Mouse (Mus musculus): ENCODE results near the gene 1700003H04Rik.

The 1700003H04Rik gene

GRCm38 (mm10) chr3:124581001-124581400 is at the start of gene 1700003H04Rik:
TSS of gene 1700003H04Rik (minus strand) at chr3:124581101.
- DNase-seq (ENCODE audit: extremely low spot score, low read depth, low spot score) = no peak

DNA sequence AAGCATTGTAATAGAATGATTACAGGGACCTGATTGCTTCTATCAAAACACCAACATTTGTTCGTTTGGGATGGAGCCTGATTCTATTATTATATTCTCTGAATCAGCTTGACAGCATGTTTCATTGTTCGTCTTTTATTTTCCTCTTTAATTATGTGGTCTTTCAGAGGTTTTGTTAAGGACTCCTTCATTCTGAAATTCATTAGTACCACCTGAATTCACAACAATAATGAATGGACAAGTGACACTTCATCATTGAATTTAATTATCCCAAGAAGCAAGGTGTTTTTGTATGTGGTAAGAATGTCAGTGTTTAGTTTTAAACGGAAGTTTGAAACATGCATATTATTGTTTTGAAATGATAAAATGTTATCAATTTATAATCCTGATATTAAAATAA is 42.1 kb upstream of the 1700003H04Rik start:
- DNase-seq (ENCODE audit: extremely low spot score, low read depth, low spot score) = no peak

DNA sequence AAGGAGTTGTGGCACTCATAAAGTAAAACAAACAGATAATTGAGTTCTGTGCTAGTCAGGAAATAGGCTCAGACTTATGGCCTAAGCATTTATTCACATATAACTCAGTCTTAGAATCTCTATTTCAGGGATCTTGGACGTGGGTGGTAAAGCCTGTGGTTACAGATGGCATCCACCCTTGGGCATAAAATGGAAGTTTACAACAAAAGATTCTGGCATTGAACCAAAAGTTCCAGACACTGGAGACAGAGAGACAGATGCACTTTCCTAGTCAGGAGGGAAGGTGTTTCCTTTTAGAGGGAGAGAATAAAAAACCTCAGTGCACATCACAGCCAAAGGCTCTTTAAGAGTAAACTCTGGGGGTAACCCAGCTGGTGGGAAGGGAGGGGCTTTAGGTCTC is 32.4 kb upstream of the 1700003H04Rik start:
- no peak for DNase-seq (ENCODE audit: extremely low spot score, low read depth, low spot score)

DNA sequence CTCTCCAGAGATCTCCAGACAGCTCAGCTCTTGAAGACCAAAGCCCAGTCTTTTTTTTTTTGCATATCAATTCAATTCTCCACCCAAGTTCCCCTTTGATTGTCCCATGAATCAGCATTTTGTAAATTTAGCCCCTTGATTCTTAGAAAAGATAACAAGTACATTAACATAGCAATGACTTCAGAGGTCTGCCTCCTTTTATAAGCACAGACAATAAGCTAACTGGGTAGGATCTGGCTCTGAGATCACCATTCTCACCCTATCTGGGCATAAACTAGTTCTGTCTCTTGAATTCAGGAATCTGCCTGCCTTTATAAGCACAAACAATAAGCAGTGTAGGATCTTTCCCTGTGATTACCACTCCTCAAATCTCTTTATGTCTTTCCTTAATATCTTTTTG is 29.1 kb upstream of the 1700003H04Rik start:
- no peak for DNase-seq (ENCODE audit: extremely low spot score, low read depth, low spot score)

DNA sequence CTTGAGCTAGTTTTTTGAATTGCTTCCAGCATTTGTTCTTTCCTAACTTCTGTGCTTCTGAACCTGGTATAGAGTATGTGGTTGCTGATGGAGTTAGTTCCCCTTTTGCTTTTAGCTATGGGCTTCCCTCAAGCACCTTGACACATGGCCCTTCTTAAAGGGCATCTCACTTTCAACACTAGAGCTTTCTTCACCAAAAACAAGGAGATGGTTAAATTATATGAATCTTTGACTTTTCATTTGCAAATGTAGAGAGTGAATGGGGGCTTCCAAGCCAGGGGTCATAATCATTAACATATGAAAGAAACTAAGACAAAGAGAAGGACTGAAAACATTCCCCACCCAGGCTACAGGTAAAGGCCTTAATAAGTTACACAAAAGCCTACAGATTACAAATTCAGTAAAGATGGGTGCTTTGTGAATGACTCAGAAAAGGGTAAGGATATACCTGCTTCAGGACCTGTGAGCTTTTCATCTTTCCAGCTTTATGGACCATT is 25.2 kb upstream of the 1700003H04Rik start:
- no peak for DNase-seq (ENCODE audit: extremely low spot score, low read depth, low spot score)

- DNase-seq (ENCODE audit: extremely low spot score, low read depth, low spot score) = no peak
Measured at GRCm38 (mm10) chr3:124605518-124605917, 24.6 kb upstream of the 1700003H04Rik start.

- DNase-seq (ENCODE audit: extremely low spot score, low read depth, low spot score) = no peak
Measured at GRCm38 (mm10) chr3:124597789-124598188, 16.9 kb upstream of the 1700003H04Rik start.

DNA sequence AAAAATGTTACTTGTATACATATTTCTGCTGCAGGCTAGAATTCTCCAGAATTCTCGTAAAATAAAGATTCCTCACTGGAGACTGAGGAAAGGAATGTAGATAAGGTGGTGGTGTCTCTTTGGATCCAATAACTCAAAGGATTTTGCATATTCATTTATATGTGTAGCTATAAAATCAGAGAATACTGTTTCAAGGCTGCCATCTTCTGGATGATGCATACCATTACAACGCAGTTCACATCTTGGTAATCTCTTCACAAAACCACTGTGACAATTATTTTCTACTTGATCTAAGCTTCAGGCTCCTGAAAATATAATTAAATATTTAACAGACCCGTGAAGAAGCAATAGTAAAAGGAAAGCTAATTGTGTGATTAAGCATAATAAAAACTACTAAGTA is 6.6 kb upstream of the 1700003H04Rik start:
- no peak for DNase-seq (ENCODE audit: extremely low spot score, low read depth, low spot score)

GRCm38 (mm10) chr3:124585761-124586160 is 4.9 kb upstream of the 1700003H04Rik start:
- no peak for DNase-seq (ENCODE audit: extremely low spot score, low read depth, low spot score)

DNA sequence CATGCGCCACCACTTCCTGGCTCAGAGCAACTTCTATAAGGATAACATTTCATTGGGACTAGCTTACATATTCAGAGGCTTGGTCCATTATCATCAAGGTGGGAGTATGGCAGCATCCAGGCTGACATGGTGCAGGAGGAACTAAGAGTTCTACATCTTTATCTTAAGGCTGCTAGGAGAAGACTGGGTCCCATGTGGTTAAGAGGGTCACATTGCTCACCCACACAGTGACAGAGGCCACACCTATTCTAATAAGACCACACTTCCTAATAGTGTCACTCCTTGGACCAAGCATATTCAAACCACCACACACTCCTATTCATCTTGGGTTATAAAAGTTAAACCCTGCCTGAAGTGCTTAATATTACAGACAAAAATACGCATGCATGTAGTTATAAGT is 23.6 kb downstream of the 1700003H04Rik start:
- DNase-seq (ENCODE audit: extremely low spot score, low read depth, low spot score) = no peak

GRCm38 (mm10) chr3:124555963-124556362 is 24.9 kb downstream of the 1700003H04Rik start:
- no peak for DNase-seq (ENCODE audit: extremely low spot score, low read depth, low spot score)

- no peak for DNase-seq (ENCODE audit: extremely low spot score, low read depth, low spot score)
Measured at GRCm38 (mm10) chr3:124555092-124555491, 25.8 kb downstream of the 1700003H04Rik start.

GRCm38 (mm10) chr3:124548898-124549297 is 32.0 kb downstream of the 1700003H04Rik start:
- DNase-seq (ENCODE audit: extremely low spot score, low read depth, low spot score) = no peak

DNA sequence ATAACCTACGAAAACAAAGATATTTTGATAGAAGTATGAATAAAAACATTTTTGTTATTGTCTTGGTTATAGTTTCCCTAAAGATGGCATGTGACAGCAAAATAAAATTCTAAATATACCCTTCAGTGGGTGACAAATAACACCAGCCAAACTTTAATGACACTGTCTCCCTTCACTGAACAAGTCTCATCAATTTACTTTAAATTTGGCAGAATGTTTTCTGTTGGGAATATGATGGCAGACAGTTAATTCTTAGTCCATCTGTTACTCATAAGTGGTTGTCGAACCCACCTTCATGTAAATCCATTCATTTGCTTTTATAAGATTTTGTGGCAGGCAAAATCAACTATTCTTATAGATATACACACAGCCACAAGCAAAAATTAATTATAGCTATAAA is 42.6 kb downstream of the 1700003H04Rik start:
- no peak for DNase-seq (ENCODE audit: extremely low spot score, low read depth, low spot score)

DNA sequence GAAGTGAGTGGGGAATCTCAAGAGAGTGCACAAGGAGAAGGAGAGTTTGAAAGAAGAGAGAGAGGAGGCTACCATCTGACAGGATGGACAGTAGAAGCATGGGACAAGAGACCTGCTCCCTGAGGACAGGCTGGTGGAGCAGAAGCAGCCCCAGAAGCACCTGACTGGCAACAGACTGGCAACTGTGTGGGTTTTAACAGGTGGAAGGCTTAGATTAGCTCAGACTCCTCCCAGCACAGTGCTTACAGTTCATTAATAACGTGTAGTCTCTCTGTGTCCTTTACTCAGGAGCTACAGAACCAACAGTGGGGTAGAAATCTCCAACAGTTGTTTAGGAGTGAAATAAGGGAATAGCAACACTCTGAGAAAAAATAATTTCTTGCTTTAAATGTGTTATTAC is 44.3 kb downstream of the 1700003H04Rik start:
- DNase-seq (ENCODE audit: extremely low spot score, low read depth, low spot score) = no peak

DNA sequence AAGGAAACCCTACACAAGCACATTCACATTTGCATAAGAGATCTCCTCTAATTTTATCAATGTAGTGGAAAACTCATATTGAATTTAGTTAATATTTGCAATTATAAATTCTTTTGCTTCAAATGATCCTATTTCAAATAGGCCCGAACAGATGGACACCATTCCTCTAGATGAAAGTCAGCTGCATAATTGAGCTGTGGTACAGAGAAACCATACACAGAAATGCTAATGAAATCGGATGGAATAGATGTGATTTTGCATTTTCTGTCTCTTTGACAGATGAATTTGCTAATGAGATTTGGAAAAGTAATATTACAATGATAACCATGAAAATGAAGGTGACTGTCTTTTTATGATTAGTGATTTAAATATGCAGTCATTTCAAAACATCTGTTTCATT is 62.1 kb downstream of the 1700003H04Rik start:
- no peak for DNase-seq (ENCODE audit: extremely low spot score, low read depth, low spot score)
